Mouse (Mus musculus) cerebellum, adult 11 months (tissue): ENCODE measurements around the gene Gm7942.
"Not testable (repeated sequence)": the region's sequence is repeated elsewhere in the genome, so short reads cannot be mapped to it uniquely, and the experiment has no call there.

Source experiments
- DNase-seq: peaks from one replicate; pipeline ENCODE4 v3.0.0; 2022

Gm7942 gene

GRCm38 (mm10) chr5:95106638-95107037 is at the start of gene Gm7942:
Gm7942 (plus strand) TSS chr5:95106938.
- not testable (repeated sequence) for DNase-seq
